Mouse (Mus musculus): ENCODE measurements around the gene Ran. TPM values are rescaled to one million over a fixed set of nuclear protein-coding genes. Genes with fewer than 3 reads are reported as not detected.
A peak's percentile ranks its signal among the peaks of the same experiment; 100 is the strongest.

Ran gene
- total and polyA plus RNA-seq, 3 experiments = 44.4 to 99.2 (median 88.2) TPM

- Histone ChIP-seq H3K27me3 (ENCODE audit: control insufficient read depth, insufficient read depth, low read length) (no peaks in the 10 kb centered on the region), H3K4me3 (no peak overlapping the region), H3K4me1 (ENCODE audit: control insufficient read depth, insufficient read depth, low read length) (peaks cover 2% of the 10 kb centered on the region; the same call in 1 of the 2 replicates), H3K9ac (ENCODE audit: low read depth, low read length) (no peak overlapping the region), H3K27ac (peak overlapping the region; percentile 45), H3K79me2 (replicated peaks; ENCODE audit: control insufficient read depth, insufficient read depth, low read length) (no peaks in the 10 kb centered on the region), H3K36me3 (ENCODE audit: control insufficient read depth, insufficient read depth, low read length) (no peaks in the 10 kb centered on the region)
- intact Hi-C loops (cut with DNase I) = loop anchor here (5.0 to 10.0 kb wide), 2 partner anchors 96 to 318 kb away; no protein-coding TSS in a partner anchor
- WGBS = 73% methylated on average over 8 of the region's 8 CpGs
- TF ChIP-seq CTCF (IDR thresholded peaks at IDR 0.05) (no peak), EP300 (IDR thresholded peaks at IDR 0.05; ENCODE audit: insufficient read depth, low read depth, low read length) (no peak), POLR2A (IDR thresholded peaks at IDR 0.05; ENCODE audit: insufficient read depth, low read depth, low read length) (no peak)
- DNase-seq = peak; percentile 49 to 63
Measured at GRCm38 (mm10) chr5:129066541-129067230, 46.8 kb downstream of the Ran start.

GRCm38 (mm10) chr5:129067231-129067834 is 47.5 kb downstream of the Ran start:
- H3K4me3 ChIP-seq = no peak overlapping the region
- no peaks in the 10 kb centered on the region for H3K27me3 ChIP-seq (ENCODE audit: control insufficient read depth, insufficient read depth, low read length)
- TF ChIP-seq EP300 (IDR thresholded peaks at IDR 0.05; ENCODE audit: insufficient read depth, low read depth, low read length) (no peak), POLR2A (IDR thresholded peaks at IDR 0.05; ENCODE audit: insufficient read depth, low read depth, low read length) (no peak)
- peak; percentile 44 to 50 for DNase-seq
- H3K4me1 ChIP-seq (ENCODE audit: control insufficient read depth, insufficient read depth, low read length) = peaks cover 2% of the 10 kb centered on the region; the same call in 1 of the 2 replicates
- H3K79me2 ChIP-seq (replicated peaks; ENCODE audit: control insufficient read depth, insufficient read depth, low read length) = no peaks in the 10 kb centered on the region
- no peak overlapping the region for H3K9ac ChIP-seq (ENCODE audit: low read depth, low read length)
- intact Hi-C loops (cut with DNase I) = loop anchor here (5.0 to 10.0 kb wide), 2 partner anchors 95 to 317 kb away; no protein-coding TSS in a partner anchor
- H3K27ac ChIP-seq = no peak overlapping the region; the same call in 1 of the 2 replicates
- WGBS = 58% methylated on average over 13 of the region's 13 CpGs
- no peaks in the 10 kb centered on the region for H3K36me3 ChIP-seq (ENCODE audit: control insufficient read depth, insufficient read depth, low read length)

GRCm38 (mm10) chr5:129071761-129072280 is 52.0 kb downstream of the Ran start:
- H3K27me3 ChIP-seq (ENCODE audit: control insufficient read depth, insufficient read depth, low read length) = no peaks in the 10 kb centered on the region
- no peaks in the 10 kb centered on the region for H3K36me3 ChIP-seq (ENCODE audit: control insufficient read depth, insufficient read depth, low read length)
- no peak overlapping the region for H3K9ac ChIP-seq (ENCODE audit: low read depth, low read length)
- TF ChIP-seq EP300 (IDR thresholded peaks at IDR 0.05; ENCODE audit: insufficient read depth, low read depth, low read length) (no peak), POLR2A (IDR thresholded peaks at IDR 0.05; ENCODE audit: insufficient read depth, low read depth, low read length) (no peak), CTCF (IDR thresholded peaks at IDR 0.05) (no peak)
- H3K79me2 ChIP-seq (replicated peaks; ENCODE audit: control insufficient read depth, insufficient read depth, low read length) = no peaks in the 10 kb centered on the region
- intact Hi-C loops (cut with DNase I) = no loop called here
- 67% methylated on average over 14 of the region's 14 CpGs for WGBS
- H3K4me1 ChIP-seq (ENCODE audit: control insufficient read depth, insufficient read depth, low read length) = peaks cover 2% of the 10 kb centered on the region; the same call in 1 of the 2 replicates
- no peak for DNase-seq
- H3K4me3 ChIP-seq = no peak overlapping the region
- H3K27ac ChIP-seq = no peak overlapping the region

- no peaks in the 10 kb centered on the region for H3K36me3 ChIP-seq (ENCODE audit: control insufficient read depth, insufficient read depth, low read length)
- intact Hi-C loops (cut with DNase I) = no loop called here
- no peak overlapping the region for H3K4me3 ChIP-seq
- no peaks in the 10 kb centered on the region for H3K4me1 ChIP-seq (ENCODE audit: control insufficient read depth, insufficient read depth, low read length)
- no peaks in the 10 kb centered on the region for H3K27me3 ChIP-seq (ENCODE audit: control insufficient read depth, insufficient read depth, low read length)
- no peak for TF ChIP-seq CTCF (IDR thresholded peaks at IDR 0.05)
- TF ChIP-seq POLR2A (IDR thresholded peaks at IDR 0.05; ENCODE audit: insufficient read depth, low read depth, low read length) = no peak
- TF ChIP-seq EP300 (IDR thresholded peaks at IDR 0.05; ENCODE audit: insufficient read depth, low read depth, low read length) = no peak
- H3K27ac ChIP-seq = no peak overlapping the region
- DNase-seq = no peak
- no peaks in the 10 kb centered on the region for H3K79me2 ChIP-seq (replicated peaks; ENCODE audit: control insufficient read depth, insufficient read depth, low read length)
- WGBS = 41% methylated on average over 6 of the region's 6 CpGs
- no peak overlapping the region for H3K9ac ChIP-seq (ENCODE audit: low read depth, low read length)
Measured at GRCm38 (mm10) chr5:129073404-129073803, 53.5 kb downstream of the Ran start.

Other genes starting within 250 kb of the Ran start
- under 1 TPM in 1 of 2 experiments, not detected in 1; 0.07 TPM for gene Rimbp2, start 66.6 kb upstream of the Ran start, total RNA-seq (2021)
- gene Rimbp2, start 66.6 kb upstream of the Ran start, polyA plus RNA-seq (2012; rRNA removed) = 0.06 and 0.15 TPM in 2 replicates
- gene Stx2, start 11.5 kb upstream of the Ran start, total RNA-seq (2021) = 10 to 100 TPM; 12.0 to 14.2 TPM
- 17.1 and 24.2 TPM in 2 replicates for gene Stx2, start 11.5 kb upstream of the Ran start, polyA plus RNA-seq (2012; rRNA removed)
- gene Adgrd1, start 76.7 kb downstream of the Ran start, total RNA-seq (2021) = 1 to 10 TPM; 4.1 to 4.8 TPM
- gene Adgrd1, start 76.7 kb downstream of the Ran start, polyA plus RNA-seq (2012; rRNA removed) = 5.5 and 5.6 TPM in 2 replicates